Mouse (Mus musculus): ENCODE measurements around the gene Zfp503. TPM values are rescaled to one million over a fixed set of nuclear protein-coding genes. Genes with fewer than 3 reads are reported as not detected.

The Zfp503 gene
- total RNA-seq, 1 experiment from 2014 or later = 33.3 TPM

- DNase-seq = peak; percentile 81
Measured at GRCm38 (mm10) chr14:21968978-21969377, 20.4 kb downstream of the Zfp503 start.

GRCm38 (mm10) chr14:21967375-21968010 is 21.9 kb downstream of the Zfp503 start:
- no peak for DNase-seq

- no peak for DNase-seq
Measured at GRCm38 (mm10) chr14:21966276-21966675, 23.1 kb downstream of the Zfp503 start.

GRCm38 (mm10) chr14:21962381-21963050 is 26.9 kb downstream of the Zfp503 start:
- no peak for DNase-seq

DNA sequence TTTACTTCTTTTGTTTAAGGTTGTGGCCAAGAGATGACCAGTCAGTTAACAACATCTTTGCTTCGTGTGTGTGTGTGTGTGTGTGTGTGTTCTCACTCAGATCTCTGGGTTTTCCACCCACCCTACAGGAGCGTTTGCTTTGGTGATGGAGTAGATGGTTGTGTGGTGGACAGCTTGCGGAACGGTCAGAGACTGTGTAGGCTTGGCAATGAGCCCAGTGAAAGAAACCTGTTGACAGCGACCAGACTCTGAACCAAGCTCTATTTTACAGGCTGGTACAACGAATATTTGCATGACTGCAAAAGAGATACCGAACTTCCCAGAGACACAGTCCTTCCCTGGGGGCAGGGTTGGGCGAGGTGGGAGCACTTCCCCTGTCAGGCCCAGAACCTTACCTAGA is 30.2 kb downstream of the Zfp503 start:
- DNase-seq = no peak

DNA sequence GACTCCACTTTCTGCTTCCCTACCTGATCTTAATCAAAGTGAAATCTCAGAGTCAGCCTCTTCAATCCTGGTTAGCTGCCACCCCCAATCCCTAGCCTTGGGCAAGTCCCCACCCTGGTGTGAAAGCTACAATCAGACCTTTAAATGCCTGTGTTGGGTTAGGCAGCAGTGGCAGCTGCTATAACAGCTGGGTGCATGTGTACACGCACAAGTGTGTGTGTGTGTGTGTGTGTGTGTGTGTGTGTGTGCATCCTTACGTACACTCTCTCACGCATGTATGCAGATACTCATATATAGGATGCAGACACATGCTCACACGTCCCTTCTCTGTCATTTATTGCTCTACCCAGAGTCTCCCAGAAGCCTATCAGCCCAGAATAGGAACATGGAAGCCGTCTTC is 30.8 kb downstream of the Zfp503 start:
- no peak for DNase-seq

DNA sequence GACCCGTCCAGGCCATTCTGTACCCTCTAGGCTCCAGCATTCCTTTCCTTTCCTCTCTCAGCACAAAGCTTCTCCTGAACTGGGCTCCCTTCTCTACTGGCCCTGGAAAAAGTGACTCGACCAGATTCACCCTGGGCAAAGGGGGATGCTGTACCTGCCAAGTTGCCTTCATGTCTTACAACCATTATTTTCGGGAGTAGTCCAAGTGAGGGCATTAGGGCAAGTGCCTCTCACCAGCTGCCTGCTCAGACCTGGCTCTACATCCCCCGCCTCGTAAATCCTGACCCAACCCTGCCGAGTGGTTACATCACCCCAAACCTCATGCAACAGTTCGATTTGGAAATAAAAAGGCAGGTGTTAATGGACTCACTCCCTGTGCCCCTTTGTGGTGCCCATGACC is 36.9 kb downstream of the Zfp503 start:
- DNase-seq = no peak

GRCm38 (mm10) chr14:21951896-21952523 is 37.4 kb downstream of the Zfp503 start:
- DNase-seq = no peak

DNA sequence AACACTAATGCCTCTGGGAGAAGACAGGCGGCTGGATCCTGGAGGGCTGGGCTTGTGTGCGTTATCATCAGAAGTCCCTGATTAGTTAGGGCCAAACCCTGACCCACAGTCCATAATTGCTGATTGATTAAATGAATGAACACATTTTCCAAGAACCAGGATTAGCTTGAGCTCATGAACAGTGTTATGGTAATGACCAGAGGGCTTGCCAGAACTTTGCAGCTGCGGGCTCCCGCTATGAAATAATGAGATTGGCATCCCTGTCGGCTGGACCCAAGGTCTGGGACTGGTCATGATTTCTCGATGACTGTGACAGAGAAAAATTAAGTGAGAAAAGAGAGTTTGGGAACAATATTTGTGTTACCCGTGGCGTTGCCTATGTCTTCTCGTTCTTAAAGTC is 44.5 kb downstream of the Zfp503 start:
- DNase-seq = no peak

DNA sequence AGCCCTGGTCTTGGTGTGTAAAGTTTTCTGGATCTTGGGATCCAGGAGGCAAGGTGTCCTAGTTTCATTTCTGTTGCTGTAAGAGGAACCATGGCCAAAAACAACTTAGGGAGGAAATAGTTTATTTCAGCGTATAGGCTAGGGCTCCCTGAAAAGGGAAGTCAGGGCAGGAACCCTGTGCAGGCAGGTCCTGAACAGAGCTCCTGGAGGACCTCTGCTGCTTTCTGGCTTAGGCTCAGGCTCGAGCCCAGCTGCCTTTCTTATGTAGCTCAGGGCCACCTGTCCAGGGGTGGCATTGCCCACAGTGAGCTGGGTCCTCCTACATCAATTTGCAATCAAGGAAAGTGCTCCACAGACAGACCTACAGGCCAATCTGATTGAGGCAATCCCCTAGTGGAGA is 47.8 kb downstream of the Zfp503 start:
- DNase-seq = no peak

DNA sequence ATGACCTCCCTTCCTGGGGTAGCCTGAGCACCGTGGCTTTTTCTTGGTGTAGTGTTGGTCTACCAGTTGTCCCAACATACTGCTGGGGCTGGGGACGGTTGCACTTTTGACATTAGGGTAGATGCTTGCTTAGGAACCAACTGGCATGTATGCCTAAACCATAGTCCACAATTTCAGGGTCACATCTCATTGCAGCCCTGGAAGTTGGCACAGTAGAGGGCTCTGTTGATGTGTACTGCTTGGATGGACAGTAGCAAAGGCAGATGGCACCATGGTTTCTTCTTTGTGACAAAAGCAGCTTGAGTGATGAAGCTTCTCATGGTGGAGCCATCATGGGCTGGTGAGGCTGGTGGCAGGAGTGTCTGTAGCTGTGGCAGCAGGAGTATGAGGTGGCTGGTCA is 52.3 kb downstream of the Zfp503 start:
- no peak for DNase-seq

- no peak for DNase-seq
Measured at GRCm38 (mm10) chr14:21936102-21936630, 53.2 kb downstream of the Zfp503 start.

Small RNA genes within 50 kb of the gene (microRNA-seq; reads per million reads assigned to microRNA genes)
- 0 reads per million in 2 experiments for gene Gm27532

Other genes with a start within 250 kb of the Zfp503 start
- 45.5 and 48.1 TPM in 2 replicates for gene Samd8, start 239.1 kb downstream of the Zfp503 start, total RNA-seq (2021)
- gene Dusp13, start 238.4 kb downstream of the Zfp503 start, total RNA-seq (2021) = not detected in 2 replicates
- 168 and 205 TPM in 2 replicates for gene Vdac2, start 164.4 kb downstream of the Zfp503 start, total RNA-seq (2021)
- gene Comtd1, start 140.6 kb downstream of the Zfp503 start, total RNA-seq (2021) = 67.2 and 75.0 TPM in 2 replicates
- 5.0 and 5.6 TPM in 2 replicates for gene Lrmda, start 30.1 kb upstream of the Zfp503 start, total RNA-seq (2021)

Measured in adrenal gland, postnatal 25 days (tissue).